Mouse (Mus musculus) midbrain, embryonic 11.5 days (tissue): ENCODE data around the gene Dnah5. TPM values are rescaled to one million over a fixed set of nuclear protein-coding genes. Genes with fewer than 3 reads are reported as not detected.

ENCODE experiments used
- ATAC-seq: fragments of 200-750 bp; cut with Nextera tagmentation; 2 replicates; pipeline ENCODE4 v1.8.0; 2017; ENCODE audit warnings: moderate TSS enrichment, moderate library complexity; ENCODE audit not compliant: low FRiP score
- DNase-seq: peaks from one replicate; pipeline ENCODE4 v3.0.0; 2015; ENCODE audit warnings: low spot score; ENCODE audit errors: missing footprints
- H3K27ac ChIP-seq: fragments of 300-500 bp; sonication (generic); 2 replicates; pipeline ENCODE4 v1.5.1; 2014; ENCODE audit warnings: low read depth, low read length
- H3K27me3 ChIP-seq: fragments of 300-500 bp; sonication (generic); 2 replicates; pipeline ENCODE4 v1.6.1; 2014; ENCODE audit warnings: mild to moderate bottlenecking, low read length, moderate library complexity, mixed read lengths; ENCODE audit not compliant: control insufficient read depth, insufficient read depth
- H3K36me3 ChIP-seq: fragments of 300-500 bp; sonication (generic); 2 replicates; pipeline ENCODE4 v1.6.1; 2014; ENCODE audit warnings: mild to moderate bottlenecking, low read length, moderate library complexity, mixed read lengths; ENCODE audit not compliant: control insufficient read depth, insufficient read depth
- H3K4me1 ChIP-seq: fragments of 300-500 bp; sonication (generic); 2 replicates; pipeline ENCODE4 v1.6.1; 2014; ENCODE audit warnings: low read length; ENCODE audit not compliant: control insufficient read depth, insufficient read depth
- H3K4me2 ChIP-seq: fragments of 300-500 bp; sonication (generic); 2 replicates; pipeline ENCODE4 v1.6.1; 2014; ENCODE audit warnings: mild to moderate bottlenecking, moderate library complexity
- H3K4me3 ChIP-seq: fragments of 300-500 bp; sonication (generic); 2 replicates; pipeline ENCODE4 v1.5.1; 2014; ENCODE audit warnings: low read depth, low read length
- H3K9ac ChIP-seq: fragments of 300-500 bp; sonication (generic); 2 replicates; pipeline ENCODE4 v1.6.1; 2014; ENCODE audit warnings: low read length
- H3K9me3 ChIP-seq: fragments of 300-500 bp; sonication (generic); 2 replicates; pipeline ENCODE4 v1.6.1; 2016; ENCODE audit warnings: low read length; ENCODE audit not compliant: control insufficient read depth
- WGBS: fragments of 180-500 bp; shearing (Covaris S2); extraction: QIAGEN DNeasy Blood & Tissue Kit; methylation state at CpG from one replicate; pipeline ENCODE4 v1.1.7; 2014; 5-methylcytosine and 5-hydroxymethylcytosine counted together
- polyA plus RNA-seq: library from polyadenylated mRNA; unstranded; fragments of >200 nt; fragmentation: Nextera tagmentation; extraction: Ambion mirVana; gene quantifications from 2 replicates; pipeline ENCODE4 v1.2.1, GENCODE M21; 2014

The Dnah5 gene
- polyA plus RNA-seq, 1 experiment from 2014 or later = 0.33 TPM

DNA sequence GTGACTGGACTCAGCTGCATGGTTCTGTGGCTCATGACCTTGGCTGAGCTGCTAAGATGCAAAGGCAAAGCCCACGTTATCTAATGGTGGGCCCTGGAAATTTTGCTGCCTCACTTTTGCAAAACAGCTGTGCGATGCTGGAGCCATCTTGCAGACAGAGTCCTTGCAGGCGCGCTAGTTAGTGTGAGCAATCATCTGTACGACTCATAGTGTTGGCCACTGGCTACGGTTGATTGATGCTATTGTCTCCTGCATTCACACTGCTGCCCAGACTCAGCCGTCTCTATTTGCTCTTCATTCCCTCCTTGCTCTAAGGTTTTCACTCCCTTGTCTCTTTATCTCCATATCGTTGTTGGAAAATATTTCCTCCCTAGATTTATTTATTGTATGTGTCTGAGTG lies 12.8 kb downstream of the Dnah5 start:
- DNase-seq = no peak
- 43% methylated on average over 8 of the region's 8 CpGs for WGBS
- H3K27ac ChIP-seq = no peak overlapping the region
- H3K36me3 ChIP-seq = no peaks in the 10 kb centered on the region
- no peaks in the 10 kb centered on the region; the same call in 1 of the 2 replicates for H3K27me3 ChIP-seq
- H3K9me3 ChIP-seq = no peaks in the 10 kb centered on the region
- H3K4me3 ChIP-seq = no peak overlapping the region
- no peaks in the 10 kb centered on the region for H3K4me1 ChIP-seq
- no peak for ATAC-seq
- no peak overlapping the region for H3K9ac ChIP-seq
- H3K4me2 ChIP-seq = no peak overlapping the region

DNA sequence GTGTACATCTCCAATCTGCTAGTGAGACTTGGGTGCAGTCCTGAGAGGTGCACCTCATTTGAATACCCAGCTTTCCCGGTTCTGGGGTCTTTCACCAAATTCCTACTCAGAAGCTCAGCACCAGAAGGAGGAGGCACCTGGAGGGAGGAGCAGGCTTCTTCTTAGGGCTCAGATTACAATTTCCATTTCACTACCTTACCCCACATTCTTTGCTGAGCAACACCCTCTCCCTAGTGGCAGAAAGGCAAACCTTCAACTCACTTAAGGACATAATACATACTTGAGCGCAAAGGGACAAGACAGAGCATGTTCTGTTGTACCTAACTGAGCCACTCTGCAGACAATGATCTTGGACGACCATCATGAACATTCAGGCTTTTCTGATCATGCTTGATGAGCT lies 23.8 kb downstream of the Dnah5 start:
- Histone ChIP-seq H3K4me3 (no peak overlapping the region), H3K9ac (no peak overlapping the region), H3K36me3 (no peaks in the 10 kb centered on the region), H3K27ac (no peak overlapping the region), H3K27me3 (no peaks in the 10 kb centered on the region), H3K9me3 (no peaks in the 10 kb centered on the region), H3K4me2 (no peak overlapping the region), H3K4me1 (no peaks in the 10 kb centered on the region)
- WGBS = 60% methylated on average over 3 of the region's 3 CpGs
- ATAC-seq (no peak), DNase-seq (peak; percentile 39)

DNA sequence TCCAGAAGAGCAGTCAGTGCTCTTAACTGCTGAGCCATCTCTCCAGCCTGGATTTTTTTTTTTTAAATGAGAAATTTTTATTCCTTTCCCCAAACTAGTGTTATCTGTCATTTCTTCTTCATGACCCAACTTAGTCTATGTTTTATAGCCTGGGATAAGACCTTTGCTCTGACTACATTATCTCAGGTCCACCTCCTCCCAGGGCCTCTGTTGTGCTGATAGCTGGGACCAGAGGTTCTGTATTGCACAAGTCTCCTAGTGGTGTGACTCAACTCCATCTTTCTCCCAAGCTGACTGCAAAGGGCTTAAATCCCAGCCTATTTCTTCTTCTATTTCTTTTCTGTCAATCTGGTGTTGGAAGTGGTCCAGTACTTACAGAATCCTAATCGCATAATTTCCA lies 56.7 kb downstream of the Dnah5 start:
- H3K27ac ChIP-seq = no peak overlapping the region
- H3K27me3 ChIP-seq = no peaks in the 10 kb centered on the region
- DNase-seq (no peak), ATAC-seq (no peak)
- no peaks in the 10 kb centered on the region for H3K9me3 ChIP-seq
- H3K9ac ChIP-seq = no peak overlapping the region
- no peak overlapping the region for H3K4me2 ChIP-seq
- no peaks in the 10 kb centered on the region for H3K36me3 ChIP-seq
- WGBS = 79% methylated on average over 1 of the region's 1 CpGs
- H3K4me1 ChIP-seq = no peaks in the 10 kb centered on the region
- H3K4me3 ChIP-seq = no peak overlapping the region

DNA sequence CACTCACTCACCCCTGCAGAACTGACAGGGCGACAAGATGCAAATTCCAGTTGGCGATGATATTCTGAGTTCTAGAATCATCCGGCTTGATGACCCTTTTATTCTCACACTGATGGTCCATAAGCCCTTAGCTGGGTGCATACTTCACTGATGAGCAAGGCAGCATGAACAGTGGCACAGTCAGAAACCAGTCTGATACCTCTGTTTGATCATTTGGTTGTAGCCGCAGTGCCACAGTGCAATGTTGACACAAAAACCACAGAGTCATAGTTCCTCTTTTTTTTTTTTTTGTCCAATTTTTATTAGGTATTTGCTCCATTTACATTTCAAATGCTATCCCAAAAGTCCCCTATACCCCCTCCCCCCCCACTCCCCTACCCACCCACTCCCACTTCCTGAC lies 95.9 kb downstream of the Dnah5 start:
- no peaks in the 10 kb centered on the region for H3K4me1 ChIP-seq
- H3K4me3 ChIP-seq = no peak overlapping the region
- H3K36me3 ChIP-seq = no peaks in the 10 kb centered on the region
- peak; percentile 2 for DNase-seq
- H3K27me3 ChIP-seq = no peaks in the 10 kb centered on the region
- no peak overlapping the region for H3K27ac ChIP-seq
- no peak overlapping the region for H3K9ac ChIP-seq
- ATAC-seq = no peak
- WGBS = 94% methylated on average over 4 of the region's 4 CpGs
- no peaks in the 10 kb centered on the region for H3K9me3 ChIP-seq
- no peak overlapping the region for H3K4me2 ChIP-seq

DNA sequence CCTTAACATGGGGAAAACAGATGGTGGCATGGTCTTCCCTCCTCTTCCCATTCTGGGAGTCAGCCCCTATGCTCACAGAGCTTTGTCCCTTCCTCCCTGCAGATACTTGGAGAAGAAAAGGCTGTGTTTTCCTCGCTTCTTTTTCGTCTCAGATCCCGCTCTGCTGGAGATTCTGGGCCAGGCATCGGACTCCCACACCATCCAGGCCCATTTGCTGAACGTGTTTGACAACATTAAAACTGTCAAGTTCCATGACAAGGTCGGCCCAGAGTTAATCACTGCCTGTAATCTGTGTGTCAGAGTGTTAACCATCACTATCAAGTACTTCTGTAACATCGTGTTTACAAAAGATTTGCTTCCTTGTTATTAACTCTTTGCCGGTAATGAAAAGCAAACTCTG lies 103.6 kb downstream of the Dnah5 start:
- Histone ChIP-seq H3K27me3 (no peaks in the 10 kb centered on the region), H3K4me2 (no peak overlapping the region), H3K9ac (no peak overlapping the region), H3K9me3 (no peaks in the 10 kb centered on the region), H3K27ac (no peak overlapping the region), H3K4me1 (no peaks in the 10 kb centered on the region), H3K36me3 (no peaks in the 10 kb centered on the region), H3K4me3 (no peak overlapping the region)
- 69% methylated on average over 8 of the region's 8 CpGs for WGBS
- ATAC-seq (no peak), DNase-seq (peak; percentile 37)

DNA sequence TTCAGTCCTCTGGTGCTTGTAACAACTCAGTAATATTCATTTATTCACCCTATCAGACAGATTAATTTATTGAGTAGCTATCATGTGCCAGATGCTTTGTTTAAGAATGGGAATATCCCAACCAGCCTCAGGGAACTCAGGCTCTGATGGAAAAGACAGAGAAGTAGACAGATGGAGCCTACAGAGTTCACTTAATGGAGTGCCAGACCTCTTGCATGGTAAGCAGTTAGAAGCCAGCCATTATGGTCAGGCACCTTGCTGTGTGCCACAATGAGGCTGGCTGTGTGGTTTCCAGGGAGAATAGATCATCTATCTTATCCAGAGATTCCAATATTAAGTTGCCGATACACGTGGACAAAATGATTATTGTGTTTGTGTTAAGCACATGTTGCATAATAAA lies 104.3 kb downstream of the Dnah5 start:
- Histone ChIP-seq H3K27ac (no peak overlapping the region), H3K4me1 (no peaks in the 10 kb centered on the region), H3K4me3 (no peak overlapping the region), H3K9ac (no peak overlapping the region), H3K36me3 (no peaks in the 10 kb centered on the region), H3K27me3 (no peaks in the 10 kb centered on the region), H3K4me2 (no peak overlapping the region), H3K9me3 (no peaks in the 10 kb centered on the region)
- ATAC-seq = no peak
- peak; percentile 78 for DNase-seq
- WGBS = 70% methylated on average over 2 of the region's 2 CpGs

DNA sequence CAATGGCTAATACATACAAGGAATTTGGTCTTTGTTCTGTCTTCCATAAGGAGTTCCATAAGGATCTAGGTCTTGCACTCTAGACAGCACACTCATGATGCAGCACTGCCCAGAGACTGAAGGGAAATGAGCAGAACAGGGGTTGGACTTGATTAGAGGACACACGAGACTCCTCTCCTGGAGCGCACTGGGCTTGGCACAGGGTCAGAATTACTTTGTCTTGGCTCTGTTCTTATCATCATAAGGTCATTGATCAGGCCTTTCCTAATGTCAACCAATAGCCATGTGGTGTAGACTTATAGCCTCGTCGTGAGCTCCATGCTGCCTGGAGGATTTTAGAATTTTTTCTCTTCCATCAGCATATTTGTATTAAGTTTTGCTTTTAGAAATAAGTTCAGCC lies 107.0 kb downstream of the Dnah5 start:
- no peaks in the 10 kb centered on the region for H3K4me1 ChIP-seq
- H3K4me2 ChIP-seq = no peak overlapping the region
- H3K27me3 ChIP-seq = no peaks in the 10 kb centered on the region
- no peak overlapping the region for H3K9ac ChIP-seq
- WGBS = 82% methylated on average over 4 of the region's 4 CpGs
- no peak overlapping the region for H3K4me3 ChIP-seq
- ATAC-seq = no peak
- no peaks in the 10 kb centered on the region for H3K9me3 ChIP-seq
- no peaks in the 10 kb centered on the region for H3K36me3 ChIP-seq
- H3K27ac ChIP-seq = no peak overlapping the region
- peak; percentile 57 for DNase-seq

DNA sequence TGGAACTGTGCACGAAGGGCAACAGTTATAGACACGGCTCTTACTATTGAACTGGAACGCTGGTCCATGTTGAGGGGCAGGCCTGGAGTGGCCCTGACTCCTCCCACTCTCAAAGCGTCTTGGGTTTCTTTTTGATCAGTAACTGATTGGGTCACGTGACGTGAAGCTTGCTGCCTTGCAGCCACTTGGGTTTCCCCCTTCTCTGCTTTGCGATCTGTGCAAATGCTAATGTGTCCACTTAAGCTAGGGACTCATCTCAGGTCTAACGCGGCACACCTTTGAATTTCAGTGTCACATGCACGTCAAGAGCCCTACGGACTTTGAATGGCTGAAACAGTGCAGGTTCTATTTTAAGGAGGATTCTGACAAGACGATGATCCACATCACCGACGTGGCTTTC lies 109.9 kb downstream of the Dnah5 start:
- DNase-seq = no peak
- Histone ChIP-seq H3K4me2 (no peak overlapping the region), H3K9ac (no peak overlapping the region), H3K27me3 (no peaks in the 10 kb centered on the region), H3K4me1 (no peaks in the 10 kb centered on the region), H3K36me3 (no peaks in the 10 kb centered on the region), H3K27ac (no peak overlapping the region), H3K9me3 (no peaks in the 10 kb centered on the region), H3K4me3 (no peak overlapping the region)
- WGBS = 83% methylated on average over 14 of the region's 14 CpGs
- ATAC-seq = no peak

DNA sequence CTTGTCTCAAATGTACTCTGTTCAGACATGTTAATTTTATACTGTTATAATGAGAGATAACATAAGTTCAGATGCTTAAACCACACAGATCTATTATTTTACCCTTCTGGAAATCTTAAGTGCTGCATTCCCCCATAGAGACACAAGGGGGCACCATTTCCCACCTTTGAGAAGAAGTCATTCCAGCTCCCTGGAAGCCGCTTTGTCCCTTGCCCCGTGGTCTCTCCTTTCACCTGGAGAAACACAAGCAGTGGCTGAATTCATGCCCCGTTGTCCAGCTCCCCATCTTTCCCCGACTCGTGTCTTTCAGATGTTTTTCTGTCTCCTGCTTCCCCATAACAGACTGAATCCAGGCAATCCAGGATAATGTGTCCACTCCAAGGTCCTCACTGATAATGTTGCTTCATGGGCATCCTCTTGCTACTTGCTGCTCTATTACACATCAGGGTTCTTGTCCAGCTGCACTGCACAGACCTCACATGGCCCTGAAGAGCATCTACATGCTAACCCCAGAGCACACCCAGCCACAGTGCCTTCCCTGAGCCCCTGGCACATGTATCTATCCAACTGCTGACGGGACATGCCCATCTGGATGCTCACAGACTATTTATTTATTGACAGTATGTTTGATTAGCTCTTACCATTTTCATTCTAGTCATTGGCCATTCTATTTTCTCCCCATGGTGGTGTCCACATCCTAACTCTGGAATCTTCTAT lies 112.4 kb downstream of the Dnah5 start:
- Histone ChIP-seq H3K4me1 (no peaks in the 10 kb centered on the region), H3K27me3 (no peaks in the 10 kb centered on the region), H3K9me3 (no peaks in the 10 kb centered on the region), H3K4me2 (no peak overlapping the region), H3K4me3 (no peak overlapping the region), H3K9ac (0 out of 2 replicates have a peak overlapping the region, but pooled peaks have one; percentile 16), H3K36me3 (no peaks in the 10 kb centered on the region), H3K27ac (no peak overlapping the region)
- WGBS = 24% methylated on average over 6 of the region's 6 CpGs
- ATAC-seq (peak; percentile 62), DNase-seq (peak; percentile 95)
